Mouse (Mus musculus) bone marrow macrophage, adult 2 months (primary cell): ENCODE measurements around the gene Ssr2.

ENCODE experiments used
- CTCF ChIP-seq: IDR thresholded peaks from 2 replicates; pipeline ENCODE4 v1.5.1; 2012; ENCODE audit warnings: low read depth, mild to moderate bottlenecking, low read length, moderate library complexity
- POLR2A ChIP-seq: IDR thresholded peaks from 2 replicates; pipeline ENCODE4 v1.6.1; 2012; ENCODE audit warnings: mild to moderate bottlenecking, low read depth, low read length, borderline replicate concordance

DNA sequence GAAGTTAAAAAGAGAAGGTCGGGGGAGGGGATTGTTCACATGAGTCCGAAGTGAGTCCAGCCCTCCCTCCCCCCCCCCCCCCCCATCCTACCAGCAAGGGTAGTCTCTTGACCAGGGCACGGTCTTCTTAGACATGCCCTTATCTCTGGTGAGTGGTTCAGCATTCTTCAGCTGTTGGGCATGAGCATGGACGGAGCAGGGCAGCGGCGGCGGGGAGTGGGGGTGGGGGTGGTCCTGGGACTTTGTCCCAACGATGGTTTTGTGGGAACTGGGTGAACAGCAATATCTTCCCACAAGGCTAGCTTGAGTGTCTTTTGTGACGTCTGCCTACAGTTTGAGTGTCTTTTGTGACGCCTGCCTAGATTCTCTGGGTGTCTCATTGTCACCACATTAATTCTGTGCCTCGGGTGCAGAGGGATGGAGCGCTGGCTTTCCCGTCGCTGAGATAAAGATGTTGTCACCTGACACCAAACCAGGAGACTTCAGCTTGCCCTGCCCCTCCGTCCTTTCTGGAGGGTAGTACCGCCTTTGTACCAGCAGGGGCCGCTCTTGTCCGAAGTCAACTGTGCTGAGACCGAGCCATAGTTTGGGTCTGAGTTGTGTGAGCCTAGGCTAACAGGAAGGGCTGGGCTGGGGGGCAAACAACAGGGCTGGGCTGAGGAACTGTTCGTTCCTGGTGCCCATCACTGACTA lies 31.5 kb downstream of the Ssr2 start:
- TF ChIP-seq CTCF (peak; percentile 52; the same call in 1 of the 2 replicates), POLR2A (no peak)
